Mouse (Mus musculus) heart, adult 8-10 months (tissue): ENCODE measurements at regions not wholly inside any gene's neighbourhood (a gene's known extent, or its start where the extent isn't known, plus 50 kb on each side); places are given as distances from the start of the nearest gene placed in this dataset.
"Not testable (repeated sequence)": the region's sequence is repeated elsewhere in the genome, so short reads cannot be mapped to it uniquely, and the experiment has no call there.

Source experiments
- DNase-seq: peaks from one replicate; pipeline ENCODE4 v3.0.0; 2022; ENCODE audit warnings: low spot score

DNA sequence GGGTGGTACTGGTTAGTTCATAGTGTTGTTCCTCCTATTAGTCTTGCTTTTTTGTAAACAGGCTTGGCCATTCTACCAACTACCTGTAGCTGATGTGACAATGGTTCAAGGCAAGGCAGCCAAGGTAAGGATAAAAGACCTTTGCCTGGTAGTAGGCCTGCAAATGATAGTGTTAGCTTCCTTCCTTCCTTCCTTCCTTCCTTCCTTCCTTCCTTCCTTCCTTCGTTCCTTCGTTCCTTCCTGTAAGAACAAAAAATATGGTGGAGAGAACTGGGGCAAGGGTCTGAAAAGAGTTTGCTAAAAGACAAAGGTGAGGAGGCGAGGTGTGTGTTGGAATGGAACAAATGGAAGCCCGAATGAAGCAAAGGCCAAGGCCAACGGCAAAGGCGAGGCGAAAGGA is 84.8 kb upstream of the Ezh2 start:
- DNase-seq = not testable (repeated sequence)

DNA sequence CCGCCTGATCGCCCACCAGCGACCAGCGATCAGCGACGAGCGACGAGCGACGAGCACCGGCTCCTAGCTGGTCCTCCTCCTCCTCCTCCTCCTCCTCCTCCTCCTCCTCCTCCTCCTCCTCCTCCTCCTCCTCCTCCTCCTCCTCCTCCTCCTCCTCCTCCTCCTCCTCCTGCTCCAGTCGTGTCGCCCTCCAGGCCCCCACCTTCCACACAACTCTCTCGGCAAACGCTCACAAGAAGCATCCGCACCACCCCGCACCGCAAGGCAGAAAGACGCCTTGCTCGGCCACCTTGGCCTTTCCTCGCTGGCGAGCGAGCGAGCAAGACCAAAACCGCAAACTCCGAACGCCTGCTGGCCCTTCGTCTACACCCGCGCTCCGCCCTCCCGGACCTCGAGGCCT is 77.6 kb upstream of the Ezh2 start:
- not testable (repeated sequence) for DNase-seq

DNA sequence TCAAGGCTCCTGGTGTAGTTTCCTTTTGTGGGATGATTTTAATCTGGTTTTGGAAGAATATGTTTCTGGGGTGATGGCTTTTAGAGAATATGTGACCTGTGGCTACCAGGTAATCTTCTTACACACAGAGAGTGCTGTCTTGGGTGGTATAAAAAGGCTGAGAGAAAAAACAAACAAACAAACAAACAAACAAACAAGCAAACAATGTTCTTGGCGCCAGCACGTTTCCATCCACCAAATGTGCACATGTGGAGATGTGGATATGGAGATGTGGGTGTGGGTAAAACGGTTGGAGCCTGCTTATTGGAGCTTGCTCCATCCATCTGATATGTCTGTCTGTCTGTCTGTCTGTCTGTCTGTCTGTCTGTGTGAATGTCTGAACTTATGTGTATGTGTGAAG is 57.7 kb upstream of the Ezh2 start:
- peak; percentile 65 for DNase-seq

DNA sequence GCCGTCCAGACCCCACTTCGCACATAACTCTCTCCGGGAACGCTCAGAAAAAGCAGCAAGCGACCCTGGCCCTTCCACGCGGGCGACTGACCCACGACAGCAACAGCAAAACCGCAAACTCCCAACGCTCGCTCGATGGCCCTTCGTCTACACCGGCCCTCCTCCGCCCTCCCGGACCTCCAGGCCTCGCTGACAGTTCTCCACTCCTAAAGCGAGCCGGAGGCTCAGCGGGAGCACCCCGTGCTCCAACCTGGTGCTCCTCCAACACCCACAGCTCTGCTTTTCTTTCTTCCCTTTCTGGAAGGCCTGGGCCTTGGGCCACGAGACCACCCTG is 56.2 kb upstream of the Ezh2 start:
- DNase-seq = not testable (repeated sequence)

DNA sequence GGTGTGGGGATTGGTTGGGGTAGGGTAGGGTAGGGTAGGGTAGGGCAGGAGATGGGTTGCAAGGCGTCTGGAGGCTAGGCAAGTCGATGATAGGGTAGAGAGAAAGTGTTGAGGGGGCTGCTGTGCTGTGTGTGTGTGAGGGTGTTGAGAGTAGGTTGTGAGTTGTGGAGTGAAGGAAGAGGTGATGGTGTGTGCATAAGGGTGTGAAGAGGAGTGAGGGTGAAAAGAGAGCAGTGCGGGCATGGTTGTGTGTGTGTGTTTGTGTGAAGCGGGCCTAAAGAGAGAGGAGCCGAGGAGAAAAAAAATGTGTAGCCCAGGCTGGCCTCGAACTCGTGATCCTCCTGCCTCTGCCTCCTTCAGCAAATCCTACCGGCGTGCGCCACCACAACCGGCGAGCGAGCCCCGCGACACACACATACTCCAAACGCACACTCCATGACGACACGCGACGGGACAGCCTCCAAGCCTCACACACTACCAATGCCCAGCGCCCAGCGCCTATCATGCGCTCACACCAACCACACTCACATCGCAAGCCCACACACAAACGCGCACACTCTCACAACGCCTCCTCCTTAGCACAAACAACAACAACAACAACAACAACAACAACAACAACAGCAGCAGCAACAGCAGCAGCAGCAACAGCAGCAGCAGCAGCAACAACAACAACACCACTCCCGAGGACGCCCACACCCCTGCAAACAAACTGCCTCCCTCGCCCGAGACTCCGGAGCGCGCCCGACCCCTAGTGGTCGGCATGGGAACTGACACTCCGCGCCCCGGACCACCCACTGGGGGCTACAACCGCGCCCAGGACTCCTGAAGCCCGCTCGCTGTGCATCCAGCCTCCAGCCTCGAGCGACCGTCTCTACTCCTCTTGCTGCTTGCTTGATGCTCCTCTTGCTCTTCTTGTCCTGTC is 55.6 kb upstream of the Ezh2 start:
- peak; percentile 95 for DNase-seq

DNA sequence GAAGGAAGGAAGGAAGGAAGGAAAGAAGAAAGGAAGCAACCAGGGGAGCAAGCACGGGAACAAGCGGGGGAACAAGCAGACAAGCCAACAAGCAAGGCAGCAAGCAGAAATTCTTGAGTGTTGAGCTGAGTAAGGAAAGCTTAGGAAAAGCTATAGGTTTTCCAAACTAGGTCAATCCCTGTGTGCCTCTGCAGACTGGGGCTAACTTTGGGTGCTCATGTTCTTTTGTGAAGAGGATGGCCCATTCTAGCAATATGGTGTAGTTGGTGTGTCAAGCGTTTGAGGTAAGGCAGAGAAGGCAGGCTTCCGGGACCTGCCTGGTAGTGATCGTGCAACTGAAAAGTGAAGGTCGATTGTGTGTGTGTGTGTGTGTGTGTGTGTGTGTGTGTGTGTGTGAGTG is 54.8 kb upstream of the Ezh2 start:
- no peak for DNase-seq

DNA sequence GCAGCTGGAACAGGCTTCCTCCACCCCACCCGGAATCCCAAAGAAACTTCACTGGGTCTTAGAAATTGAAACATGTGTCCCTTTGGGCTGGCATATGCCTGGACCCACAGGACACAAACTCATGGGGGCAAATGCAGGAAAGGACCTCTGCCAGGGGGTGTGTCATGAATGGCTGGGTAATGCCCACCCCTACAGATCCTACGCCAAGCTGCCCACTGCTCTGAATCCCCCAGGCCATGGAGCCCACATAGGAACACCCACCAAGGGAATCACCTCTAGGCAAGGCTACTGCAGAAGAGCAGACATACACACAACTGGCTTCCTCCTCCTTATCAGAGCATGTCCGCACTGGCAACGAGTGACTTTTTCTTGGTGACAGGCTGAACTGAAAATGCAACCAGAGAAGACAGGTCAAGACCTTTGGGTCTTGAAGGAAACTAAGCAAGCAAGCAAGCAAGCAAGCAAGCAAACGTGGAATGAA is 54.4 kb upstream of the Ezh2 start:
- no peak for DNase-seq

DNA sequence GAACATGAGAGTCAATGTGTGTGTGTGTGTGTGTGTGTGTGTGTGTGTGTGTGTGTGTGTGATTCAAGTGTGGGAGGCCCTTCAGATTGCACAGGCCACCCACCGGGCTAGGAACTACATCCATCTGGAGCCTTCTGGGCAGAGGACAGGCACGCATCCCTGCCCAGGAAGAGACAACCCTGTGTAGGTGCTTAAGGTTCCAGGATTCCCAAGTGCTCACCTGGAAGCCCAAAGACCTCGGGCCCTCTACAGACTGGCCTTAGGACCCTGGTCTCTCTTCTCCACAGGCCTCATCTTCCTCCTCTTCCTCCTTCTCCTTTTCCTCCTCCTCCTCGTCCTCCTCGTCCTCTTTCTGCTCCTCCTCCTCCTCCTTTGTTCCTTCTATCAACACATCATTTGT is 53.8 kb upstream of the Ezh2 start:
- no peak for DNase-seq

DNA sequence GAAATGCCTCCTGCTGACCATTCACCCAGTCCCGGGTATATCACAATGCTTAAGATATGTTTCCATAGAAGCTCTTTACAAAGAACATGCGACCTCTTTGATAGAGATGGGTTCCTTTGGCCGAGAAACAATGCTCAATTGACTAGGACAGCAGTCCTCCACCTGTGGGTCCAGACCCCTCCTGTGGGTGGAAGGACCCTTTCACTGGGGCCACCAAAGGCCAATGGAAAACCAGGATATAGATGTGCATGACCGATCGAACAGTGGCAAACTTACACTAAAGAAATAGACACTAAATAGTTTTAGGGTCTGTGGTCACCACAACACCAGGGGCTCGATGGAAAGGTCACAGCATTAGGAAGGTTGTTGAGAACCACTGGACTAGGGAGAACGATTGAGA is 53.2 kb upstream of the Ezh2 start:
- no peak for DNase-seq

DNA sequence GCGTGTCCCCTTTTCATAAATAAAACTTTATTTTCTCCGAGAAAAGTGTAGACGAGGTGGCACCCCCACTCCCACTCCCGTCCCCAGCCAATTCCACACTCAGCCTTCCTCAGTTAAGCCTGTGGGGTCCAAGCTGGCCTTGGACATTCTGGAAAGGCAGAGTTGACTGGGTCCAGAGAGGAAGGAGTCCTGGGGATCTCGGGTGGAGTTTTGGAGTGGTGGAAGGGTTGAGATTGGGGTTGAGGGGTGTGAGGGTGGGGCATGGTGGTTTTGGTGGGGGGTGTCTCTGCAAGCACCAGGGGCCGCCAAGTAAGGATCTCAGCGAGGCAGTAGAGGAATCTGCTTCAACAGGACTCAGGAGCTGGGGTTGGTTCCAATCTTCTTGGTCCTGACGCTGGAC is 52.7 kb upstream of the Ezh2 start:
- DNase-seq = no peak

DNA sequence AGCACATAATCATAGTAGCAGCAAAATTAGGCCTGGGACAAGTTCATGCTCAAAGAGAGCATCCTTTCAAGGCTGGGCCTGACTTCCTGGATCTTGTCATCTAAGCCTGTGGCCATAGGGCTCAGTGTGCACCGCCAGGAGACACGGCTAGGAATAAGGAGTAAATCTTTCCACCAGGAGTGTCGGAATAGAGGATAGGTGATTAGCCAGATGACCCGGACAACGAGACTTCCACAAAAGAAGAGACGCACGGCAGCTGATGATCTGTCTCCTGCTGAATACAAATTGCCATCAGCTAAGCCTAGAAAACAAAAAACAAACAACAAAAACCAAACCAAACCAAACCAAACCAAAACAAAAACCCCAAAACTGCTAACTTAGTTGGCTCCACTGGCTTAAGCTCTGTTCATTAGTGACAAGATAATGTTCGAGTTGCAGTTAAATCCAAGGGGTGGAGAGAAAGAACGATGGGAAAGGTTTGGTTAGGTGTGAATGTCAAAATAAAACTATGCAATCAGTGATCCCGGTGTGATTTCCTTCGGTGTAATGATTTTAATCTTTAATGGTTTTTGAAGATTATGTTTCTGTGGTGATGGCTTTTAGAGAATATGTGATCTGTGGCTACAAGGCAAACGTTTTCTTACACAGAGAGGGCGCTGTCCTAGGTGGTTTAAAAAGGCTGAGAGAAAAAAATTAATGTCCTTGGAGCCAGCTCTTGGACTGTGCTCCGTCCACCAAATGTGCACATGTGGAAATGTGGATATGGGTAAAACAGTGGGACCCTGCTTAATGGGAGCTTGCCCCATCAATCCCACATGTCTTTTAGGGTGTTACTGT is 51.8 kb upstream of the Ezh2 start:
- no peak for DNase-seq

DNA sequence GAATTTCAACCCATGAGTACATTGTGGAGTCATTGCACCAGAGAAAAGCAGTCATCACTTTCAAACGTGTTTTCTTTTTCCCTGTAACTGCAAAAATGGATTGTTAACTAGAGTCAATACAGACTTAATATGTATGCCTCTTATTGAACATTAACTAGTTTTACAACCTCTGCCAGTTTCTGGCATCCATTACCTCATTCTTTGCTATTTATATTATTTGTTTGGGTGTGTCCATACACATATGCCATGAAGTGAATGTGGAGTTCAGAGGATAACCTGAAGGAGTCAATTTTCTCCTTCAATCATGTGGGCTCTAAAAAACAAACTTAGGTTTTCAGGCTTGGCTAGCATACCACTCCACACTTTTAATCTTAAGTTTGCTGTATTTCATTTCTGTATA is 50.9 kb upstream of the Ezh2 start:
- DNase-seq = no peak
